Mouse (Mus musculus) spleen, adult 2 months (tissue): Measurements from ENCODE around the gene Tecpr2.

ENCODE experiments used
- CTCF ChIP-seq: fragments of 200-500 bp; IDR thresholded peaks from 2 replicates; pipeline ENCODE4 v1.5.1; 2011; ENCODE audit warnings: mild to moderate bottlenecking, inconsistent platforms; ENCODE audit not compliant: insufficient read depth, insufficient read length, insufficient replicate concordance; ENCODE audit errors: extremely low read depth
- POLR2A ChIP-seq: fragments of 200-500 bp; IDR thresholded peaks from 2 replicates; pipeline ENCODE4 v1.6.1; 2011; ENCODE audit warnings: low read depth, low read length, inconsistent platforms

DNA sequence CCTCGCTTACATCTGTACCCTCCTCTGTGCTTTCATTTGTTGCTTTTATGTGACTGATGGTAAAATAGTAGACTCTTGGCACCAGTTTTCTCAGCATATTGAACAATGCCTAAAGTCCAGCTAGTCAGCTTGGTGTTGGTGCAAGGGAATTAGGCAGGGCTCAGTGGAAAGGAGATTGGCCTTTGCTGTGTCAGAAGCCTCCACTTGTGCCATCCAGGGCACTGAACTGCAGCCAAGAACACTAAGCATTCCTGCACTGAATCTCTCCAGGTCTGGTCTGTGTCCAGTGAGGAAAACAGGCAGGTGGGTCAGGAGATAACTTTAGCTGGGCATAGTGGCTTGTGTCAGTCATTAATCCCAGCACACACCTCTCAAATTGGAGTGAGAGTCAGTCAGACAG, 60.3 kb downstream of the Tecpr2 start:
- TF ChIP-seq POLR2A (no peak), CTCF (no peak)
